Mouse (Mus musculus): ENCODE measurements around the gene Tepsin. TPM values are rescaled to one million over a fixed set of nuclear protein-coding genes. Genes with fewer than 3 reads are reported as not detected.

Tepsin gene
- 6.3 and 7.2 TPM in 2 replicates for polyA plus RNA-seq (2015; fragmentation: Nextera tagmentation; extraction: Ambion mirVana)

DNA sequence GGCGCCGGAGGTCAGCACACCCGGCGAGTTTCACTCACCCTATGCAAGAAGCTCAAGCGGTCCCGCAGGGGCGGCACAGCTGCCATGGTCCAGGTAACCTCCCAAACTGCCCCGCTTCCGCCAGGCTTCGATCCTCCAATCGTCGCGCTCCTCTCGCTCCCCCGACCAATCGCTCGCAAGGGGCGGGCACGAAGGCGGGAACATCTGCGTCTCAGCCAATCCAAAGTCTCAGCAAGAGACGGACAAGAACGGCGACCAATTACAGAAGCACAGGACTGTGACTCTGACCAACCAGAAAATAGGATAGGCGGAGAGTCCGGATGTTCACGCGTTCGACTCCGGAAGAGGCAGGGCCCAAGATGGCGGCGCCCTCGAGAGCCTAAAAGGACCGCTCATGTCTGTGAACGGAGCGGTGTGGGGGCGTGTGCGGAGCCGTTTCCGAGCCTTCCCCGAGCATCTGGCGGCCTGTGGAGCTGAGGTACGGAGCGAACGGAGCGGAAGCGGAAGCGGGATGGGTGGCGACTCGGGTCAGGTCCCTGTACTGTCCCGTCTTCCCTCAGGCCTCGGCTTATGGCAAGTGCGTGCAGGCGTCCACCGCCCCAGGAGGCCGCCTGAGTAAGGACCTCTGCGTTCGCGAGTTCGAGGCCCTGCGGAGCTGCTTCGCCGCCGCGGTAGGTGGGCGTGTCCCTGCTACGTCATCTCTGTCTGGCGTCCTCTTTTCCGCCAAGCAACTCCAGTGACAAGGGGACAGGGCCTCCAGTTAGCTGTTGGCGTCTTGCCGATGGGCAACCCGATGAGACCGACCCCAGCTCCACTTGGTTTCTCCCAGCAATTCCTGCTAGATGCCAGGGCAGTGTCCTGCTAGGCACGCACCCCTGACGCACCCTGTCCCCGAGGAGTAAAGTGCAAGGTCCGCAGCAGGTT is at the start of gene Tepsin, which contains the start of gene Ndufaf8:
Gene Tepsin, minus strand, starts transcription at position 144 of the 924 bp plus-strand sequence.
Gene Ndufaf8, plus strand, starts transcription at position 341 of the 924 bp plus-strand sequence.
- Histone ChIP-seq H3K9me3 (replicated peaks; ENCODE audit: control insufficient read depth, low read length) (no peaks in the 10 kb centered on the region), H3K4me1 (ENCODE audit: control insufficient read depth, low read depth, low read length) (peaks cover 19% of the 10 kb centered on the region), H3K9ac (ENCODE audit: low read depth, low read length) (peak within 1 kb of the TSS; percentile 94), H3K36me3 (ENCODE audit: control insufficient read depth, insufficient read depth) (peaks cover 8% of the 10 kb centered on the region; the same call in 1 of the 2 replicates), H3K4me2 (ENCODE audit: low read depth, low read length) (peak within 1 kb of the TSS; percentile 92), H3K4me3 (ENCODE audit: low read depth, low read length) (peak within 1 kb of the TSS; percentile 95), H3K27me3 (ENCODE audit: control insufficient read depth, insufficient read depth, low read depth, low read length) (no peaks in the 10 kb centered on the region), H3K27ac (ENCODE audit: low read length) (peak within 1 kb of the TSS; percentile 92)
- WGBS (ENCODE audit: insufficient replicate concordance), result under 1% methylated on average over 77 of the region's 77 CpGs
- ATAC-seq (ENCODE audit: low read depth), result peak; percentile 97

DNA sequence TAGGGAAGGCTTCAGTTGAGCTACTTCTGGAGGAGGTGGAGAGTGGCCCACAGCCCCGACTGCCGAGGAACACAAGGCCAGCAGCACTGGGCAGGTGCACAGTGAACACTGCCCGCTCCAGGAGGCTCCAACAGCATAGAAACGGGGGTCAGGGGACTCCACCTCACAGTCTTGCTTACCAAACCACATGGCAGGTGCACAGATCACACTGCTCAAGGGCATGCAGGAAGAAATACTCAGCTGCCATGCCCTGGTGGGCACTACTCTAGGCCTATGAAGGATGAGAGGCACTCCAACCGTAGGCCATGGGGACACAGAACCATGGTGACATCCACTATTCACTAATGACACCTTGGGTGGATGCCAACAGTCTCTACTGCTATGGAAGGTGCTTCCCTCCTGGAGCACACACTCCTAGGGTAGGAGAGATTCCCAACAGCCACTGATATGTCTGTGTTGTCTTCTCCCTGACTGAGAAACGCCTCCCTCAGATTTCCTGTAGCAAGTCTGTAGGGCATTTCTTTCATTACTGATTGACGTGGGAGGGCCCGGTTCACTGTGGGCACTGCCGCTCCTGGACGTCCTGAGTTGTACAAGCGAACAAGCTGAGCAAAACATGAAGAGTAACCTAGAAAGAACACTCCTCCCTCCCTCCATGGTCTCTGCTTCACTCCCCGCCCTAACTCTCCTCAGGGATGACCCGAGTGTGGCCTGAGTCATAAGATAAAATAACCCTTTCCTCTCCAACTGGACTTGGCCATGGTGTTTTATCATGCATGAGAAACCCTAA is 45.4 kb upstream of the Tepsin start:
- Histone ChIP-seq H3K36me3 (ENCODE audit: control insufficient read depth, insufficient read depth) (peaks cover 6% of the 10 kb centered on the region), H3K9me3 (replicated peaks; ENCODE audit: control insufficient read depth, low read length) (no peaks in the 10 kb centered on the region), H3K9ac (ENCODE audit: low read depth, low read length) (no peak overlapping the region), H3K27me3 (ENCODE audit: control insufficient read depth, insufficient read depth, low read depth, low read length) (no peaks in the 10 kb centered on the region), H3K4me1 (ENCODE audit: control insufficient read depth, low read depth, low read length) (peaks cover 20% of the 10 kb centered on the region), H3K27ac (ENCODE audit: low read length) (no peak overlapping the region), H3K4me3 (ENCODE audit: low read depth, low read length) (no peak overlapping the region), H3K4me2 (ENCODE audit: low read depth, low read length) (no peak overlapping the region)
- 62% methylated on average over 13 of the region's 13 CpGs for WGBS (ENCODE audit: insufficient replicate concordance)
- ATAC-seq (ENCODE audit: low read depth), result no peak

DNA sequence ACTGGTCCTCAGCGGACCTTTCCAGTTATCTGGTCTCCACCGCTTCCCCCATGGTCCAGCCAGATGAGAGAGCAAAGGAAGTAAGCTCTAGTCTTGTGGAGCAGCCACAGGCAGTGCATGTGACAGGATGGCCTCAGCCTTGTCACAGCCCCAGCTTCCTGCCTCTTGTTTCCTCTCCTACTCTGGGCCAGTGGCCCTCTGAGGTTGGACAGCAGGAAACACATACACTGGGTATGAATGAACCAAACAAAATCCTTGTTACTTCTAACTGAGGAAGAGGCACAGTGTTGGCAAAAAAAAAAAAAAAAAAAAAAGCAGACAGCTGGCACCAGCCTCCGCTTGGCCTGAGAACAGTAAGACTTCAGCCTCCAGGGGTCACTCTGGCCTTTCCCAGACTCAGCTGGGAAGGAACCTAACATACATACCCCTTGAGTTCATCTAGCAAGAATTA is 44.1 kb upstream of the Tepsin start:
- Histone ChIP-seq H3K4me1 (ENCODE audit: control insufficient read depth, low read depth, low read length) (peaks cover 26% of the 10 kb centered on the region), H3K9me3 (replicated peaks; ENCODE audit: control insufficient read depth, low read length) (no peaks in the 10 kb centered on the region), H3K4me3 (ENCODE audit: low read depth, low read length) (no peak overlapping the region), H3K27me3 (ENCODE audit: control insufficient read depth, insufficient read depth, low read depth, low read length) (no peaks in the 10 kb centered on the region), H3K4me2 (ENCODE audit: low read depth, low read length) (no peak overlapping the region), H3K9ac (ENCODE audit: low read depth, low read length) (no peak overlapping the region), H3K36me3 (ENCODE audit: control insufficient read depth, insufficient read depth) (peaks cover 6% of the 10 kb centered on the region), H3K27ac (ENCODE audit: low read length) (peak overlapping the region; percentile 28; the same call in 1 of the 2 replicates)
- WGBS (ENCODE audit: insufficient replicate concordance), result 33% methylated on average over 3 of the region's 3 CpGs
- ATAC-seq (ENCODE audit: low read depth), result peak; percentile 66

DNA sequence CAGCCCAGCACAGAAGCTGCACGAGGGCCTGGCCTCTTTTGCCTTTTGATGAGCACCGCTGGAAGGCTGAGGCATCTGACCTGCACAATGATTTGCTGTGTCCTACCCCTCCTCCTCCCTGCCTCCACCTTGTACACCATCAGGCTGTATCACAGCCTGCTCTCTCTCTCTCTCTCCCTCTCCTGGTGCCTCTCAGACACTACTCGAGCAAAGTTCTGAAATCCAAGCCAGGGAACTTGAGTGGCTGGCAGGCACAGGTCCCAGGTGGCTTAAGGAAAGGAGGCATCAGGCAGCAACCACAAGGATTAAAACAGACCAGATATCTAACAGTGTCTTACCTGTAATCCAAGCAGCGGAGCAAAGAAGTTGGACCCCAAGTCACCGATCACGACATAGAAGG is 41.7 kb upstream of the Tepsin start:
- Histone ChIP-seq H3K36me3 (ENCODE audit: control insufficient read depth, insufficient read depth) (peaks cover 6% of the 10 kb centered on the region), H3K4me3 (ENCODE audit: low read depth, low read length) (no peak overlapping the region), H3K9me3 (replicated peaks; ENCODE audit: control insufficient read depth, low read length) (no peaks in the 10 kb centered on the region), H3K4me1 (ENCODE audit: control insufficient read depth, low read depth, low read length) (peaks cover 48% of the 10 kb centered on the region), H3K27me3 (ENCODE audit: control insufficient read depth, insufficient read depth, low read depth, low read length) (no peaks in the 10 kb centered on the region), H3K4me2 (ENCODE audit: low read depth, low read length) (no peak overlapping the region), H3K9ac (ENCODE audit: low read depth, low read length) (no peak overlapping the region), H3K27ac (ENCODE audit: low read length) (no peak overlapping the region)
- WGBS (ENCODE audit: insufficient replicate concordance), result 76% methylated on average over 6 of the region's 6 CpGs
- ATAC-seq (ENCODE audit: low read depth), result no peak

DNA sequence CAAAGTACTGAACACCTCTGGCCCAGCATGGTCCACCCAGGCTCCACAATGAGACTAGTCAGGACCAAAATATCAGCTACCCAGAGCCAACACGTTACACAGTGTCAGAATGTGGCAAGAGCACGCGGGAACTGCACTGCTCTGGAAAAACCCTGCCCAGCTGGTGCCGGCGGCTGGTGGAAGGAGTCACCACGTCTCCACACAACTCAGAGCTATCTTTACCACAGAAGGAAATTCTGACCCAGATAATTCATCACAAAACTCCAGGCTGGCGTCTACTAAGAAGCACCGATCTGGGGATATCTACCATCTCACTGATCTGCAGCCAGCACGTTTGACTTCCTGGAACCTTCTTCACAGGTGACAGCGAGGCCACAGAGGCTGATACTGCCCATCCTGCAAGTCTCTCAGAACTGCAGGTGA is 40.8 kb upstream of the Tepsin start:
- peaks cover 56% of the 10 kb centered on the region for H3K4me1 ChIP-seq (ENCODE audit: control insufficient read depth, low read depth, low read length)
- H3K36me3 ChIP-seq (ENCODE audit: control insufficient read depth, insufficient read depth), result peaks cover 10% of the 10 kb centered on the region

DNA sequence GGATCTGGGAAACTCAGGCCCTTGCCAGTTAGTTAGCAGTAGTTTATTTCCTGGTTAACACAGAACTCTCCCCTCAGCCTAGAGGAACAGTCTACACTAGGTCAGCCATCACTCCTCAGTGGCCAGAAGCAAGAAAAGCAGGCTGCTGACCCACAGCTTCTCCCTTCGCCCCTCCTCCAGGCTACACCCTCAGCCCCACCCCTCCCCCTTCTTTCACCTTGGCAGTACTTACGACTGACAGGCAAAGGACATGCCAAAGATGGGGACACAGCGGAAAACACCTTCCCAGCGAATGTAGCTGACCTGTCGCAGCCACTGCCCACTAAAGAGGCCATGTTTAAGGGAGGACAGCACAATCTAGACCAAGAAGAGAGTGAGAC is 39.1 kb upstream of the Tepsin start:
- Histone ChIP-seq H3K4me3 (ENCODE audit: low read depth, low read length) (no peak overlapping the region), H3K9ac (ENCODE audit: low read depth, low read length) (0 out of 2 replicates have a peak overlapping the region, but pooled peaks have one; percentile 12), H3K36me3 (ENCODE audit: control insufficient read depth, insufficient read depth) (peaks cover 14% of the 10 kb centered on the region), H3K9me3 (replicated peaks; ENCODE audit: control insufficient read depth, low read length) (no peaks in the 10 kb centered on the region), H3K4me2 (ENCODE audit: low read depth, low read length) (peak overlapping the region; percentile 43), H3K4me1 (ENCODE audit: control insufficient read depth, low read depth, low read length) (peaks cover 51% of the 10 kb centered on the region), H3K27me3 (ENCODE audit: control insufficient read depth, insufficient read depth, low read depth, low read length) (no peaks in the 10 kb centered on the region), H3K27ac (ENCODE audit: low read length) (peak overlapping the region; percentile 82)
- 38% methylated on average over 5 of the region's 5 CpGs for WGBS (ENCODE audit: insufficient replicate concordance)
- no peak for ATAC-seq (ENCODE audit: low read depth)

More for the DNA sequence above, 40.8 kb upstream of the Tepsin start:
- 27% methylated on average over 10 of the region's 10 CpGs for WGBS (ENCODE audit: insufficient replicate concordance)
- no peak overlapping the region for H3K4me2 ChIP-seq (ENCODE audit: low read depth, low read length)
- H3K27me3 ChIP-seq (ENCODE audit: control insufficient read depth, insufficient read depth, low read depth, low read length), result no peaks in the 10 kb centered on the region
- H3K4me3 ChIP-seq (ENCODE audit: low read depth, low read length), result no peak overlapping the region
- no peak for ATAC-seq (ENCODE audit: low read depth)
- no peak overlapping the region for H3K9ac ChIP-seq (ENCODE audit: low read depth, low read length)
- H3K9me3 ChIP-seq (replicated peaks; ENCODE audit: control insufficient read depth, low read length), result no peaks in the 10 kb centered on the region
- H3K27ac ChIP-seq (ENCODE audit: low read length), result peak overlapping the region; percentile 17; the same call in 1 of the 2 replicates

DNA sequence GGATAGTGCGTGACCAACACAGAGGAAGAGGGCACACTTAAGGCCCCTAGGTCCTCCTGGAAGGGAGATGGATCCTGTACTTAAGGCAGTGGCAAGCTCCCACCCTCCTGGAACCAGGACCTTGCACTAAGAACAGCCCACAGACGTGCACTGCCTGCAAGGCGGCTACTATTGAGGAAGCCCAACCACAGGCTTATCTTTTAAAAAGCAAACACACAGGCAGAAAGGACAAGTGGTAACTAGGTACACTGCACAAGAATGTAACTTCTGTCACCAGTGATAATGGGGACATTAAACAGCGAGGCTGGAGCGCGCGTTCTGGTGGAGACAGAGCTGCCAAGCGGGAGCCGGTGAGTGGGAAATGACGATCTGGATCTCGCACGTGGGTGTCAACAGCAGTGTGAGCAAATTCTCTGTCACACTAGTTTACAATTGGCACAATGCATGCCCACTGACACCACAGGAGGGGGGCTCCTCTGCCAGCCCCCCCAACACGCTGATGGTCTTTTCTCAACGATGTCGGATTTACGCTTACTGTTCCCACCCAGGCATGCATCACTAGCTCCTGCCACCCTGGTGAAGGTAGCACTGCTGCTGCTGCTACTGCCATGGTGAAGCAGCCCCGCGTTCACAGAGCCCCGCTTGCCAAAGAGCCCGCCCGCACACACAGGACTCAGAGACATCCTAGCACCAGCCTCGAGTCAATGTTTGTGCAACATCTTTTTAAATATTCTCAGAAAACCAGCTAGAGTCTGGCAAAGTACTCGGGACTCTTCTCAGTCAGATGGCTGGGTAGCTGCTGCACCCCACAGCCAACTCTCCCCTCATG is 38.5 kb upstream of the Tepsin start:
- Histone ChIP-seq H3K9ac (ENCODE audit: low read depth, low read length) (peak overlapping the region; percentile 34; the same call in 1 of the 2 replicates), H3K4me3 (ENCODE audit: low read depth, low read length) (peak overlapping the region; percentile 6; the same call in 1 of the 2 replicates), H3K27me3 (ENCODE audit: control insufficient read depth, insufficient read depth, low read depth, low read length) (no peaks in the 10 kb centered on the region), H3K36me3 (ENCODE audit: control insufficient read depth, insufficient read depth) (peaks cover 14% of the 10 kb centered on the region), H3K4me1 (ENCODE audit: control insufficient read depth, low read depth, low read length) (peaks cover 51% of the 10 kb centered on the region), H3K4me2 (ENCODE audit: low read depth, low read length) (peak overlapping the region; percentile 43), H3K27ac (ENCODE audit: low read length) (peak overlapping the region; percentile 82), H3K9me3 (replicated peaks; ENCODE audit: control insufficient read depth, low read length) (no peaks in the 10 kb centered on the region)
- 27% methylated on average over 23 of the region's 23 CpGs for WGBS (ENCODE audit: insufficient replicate concordance)
- peak; percentile 84 for ATAC-seq (ENCODE audit: low read depth)

DNA sequence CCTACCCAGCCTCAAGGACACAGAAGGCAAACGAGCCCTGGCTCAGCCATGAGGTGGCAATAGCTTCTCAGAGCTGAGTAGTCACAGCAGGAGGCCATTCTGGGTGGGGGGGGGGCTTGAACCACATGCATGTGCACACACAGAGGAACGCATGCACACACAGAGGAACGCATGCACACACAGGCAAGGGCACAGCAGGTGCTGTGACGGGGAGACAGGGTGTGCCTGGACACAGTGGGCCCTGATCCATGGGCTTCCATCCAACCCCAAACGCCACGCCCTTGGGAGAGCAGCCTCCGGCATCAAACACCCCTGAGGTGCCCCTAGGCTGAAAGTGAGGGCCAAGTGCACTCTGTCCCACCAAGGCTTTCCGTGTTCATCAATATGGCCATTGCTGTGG is 37.7 kb upstream of the Tepsin start:
- H3K36me3 ChIP-seq (ENCODE audit: control insufficient read depth, insufficient read depth), result peaks cover 19% of the 10 kb centered on the region
- no peak overlapping the region for H3K9ac ChIP-seq (ENCODE audit: low read depth, low read length)
- peak overlapping the region; percentile 82 for H3K27ac ChIP-seq (ENCODE audit: low read length)
- H3K4me3 ChIP-seq (ENCODE audit: low read depth, low read length), result no peak overlapping the region
- peaks cover 51% of the 10 kb centered on the region for H3K4me1 ChIP-seq (ENCODE audit: control insufficient read depth, low read depth, low read length)
- WGBS (ENCODE audit: insufficient replicate concordance), result 70% methylated on average over 8 of the region's 8 CpGs
- H3K4me2 ChIP-seq (ENCODE audit: low read depth, low read length), result peak overlapping the region; percentile 43; the same call in 1 of the 2 replicates
- ATAC-seq (ENCODE audit: low read depth), result no peak
- no peaks in the 10 kb centered on the region for H3K27me3 ChIP-seq (ENCODE audit: control insufficient read depth, insufficient read depth, low read depth, low read length)
- H3K9me3 ChIP-seq (replicated peaks; ENCODE audit: control insufficient read depth, low read length), result no peaks in the 10 kb centered on the region
